Mouse (Mus musculus) spleen, adult 18-20 months (tissue): ENCODE measurements around the gene Tnnc1.

ENCODE experiments used
- DNase-seq, 2 experiments: peaks; one replicate each; pipeline ENCODE4 v3.0.0; 2022; ENCODE audit warnings: mixed read lengths in 2 of 2

Tnnc1 gene

DNA sequence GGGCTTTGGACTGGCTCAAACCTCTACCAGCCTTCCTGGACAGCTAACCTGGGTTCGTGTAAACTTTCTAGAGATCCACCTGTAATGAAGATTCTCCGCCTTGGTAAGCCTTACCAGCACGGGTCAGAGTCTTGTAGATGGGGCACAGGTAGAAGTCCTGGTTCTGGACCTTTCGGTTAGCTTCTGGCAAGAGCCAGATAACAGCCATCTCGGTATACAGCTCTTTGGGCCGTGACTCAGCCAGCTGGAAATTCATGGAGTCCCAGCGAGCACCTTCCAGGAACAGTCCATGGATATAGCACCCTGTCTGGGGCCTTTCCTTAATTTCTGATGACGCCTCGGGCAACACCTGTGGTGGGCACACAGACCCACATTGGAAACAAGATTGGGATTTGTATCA, 52.8 kb downstream of the Tnnc1 start:
- DNase-seq, result no peak
